Mouse (Mus musculus) lung, postnatal 25 days (tissue): ENCODE measurements around the gene Gm20888.
"Not testable (repeated sequence)": the region's sequence is repeated elsewhere in the genome, so short reads cannot be mapped to it uniquely, and the experiment has no call there.

Experiments used
- DNase-seq: peaks from one replicate; pipeline ENCODE4 v3.0.0; 2022; ENCODE audit warnings: low spot score

Gene Gm20888

DNA sequence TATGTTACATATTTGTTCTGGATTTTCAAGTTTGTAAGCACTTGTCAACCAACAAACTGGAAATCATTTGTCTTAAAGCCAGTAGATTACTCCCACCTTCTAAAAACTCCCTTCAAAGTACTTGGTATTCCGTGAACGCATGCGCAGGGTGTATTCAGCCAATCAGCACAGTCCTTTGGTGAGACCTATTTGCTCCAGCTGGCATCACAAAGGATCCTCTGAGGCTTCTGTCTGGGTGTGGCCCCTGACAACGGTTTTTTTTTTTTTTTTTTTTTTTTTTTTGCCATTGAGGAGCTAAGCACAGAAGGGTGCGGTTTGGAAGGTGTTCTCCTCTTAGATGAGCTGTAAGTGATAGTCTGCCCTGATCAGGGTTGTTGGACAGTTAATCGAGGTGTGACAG lies at the start of gene Gm20888:
Gene Gm20888 (plus strand): TSS at position 301 of the 400 bp plus-strand sequence.
- not testable (repeated sequence) for DNase-seq
